Mouse (Mus musculus) hindbrain, embryonic 10.5 days (tissue): ENCODE measurements around the gene Vmn2r3. TPM values are rescaled to one million over a fixed set of nuclear protein-coding genes. Genes with fewer than 3 reads are reported as not detected.
"Not testable (repeated sequence)": the region's sequence is repeated elsewhere in the genome, so short reads cannot be mapped to it uniquely, and the experiment has no call there.

Experiments used
- DNase-seq: peaks from one replicate; pipeline ENCODE4 v3.0.0-alpha.2; 2017; ENCODE audit warnings: low spot score
- H3K27ac ChIP-seq: fragments of 300-500 bp; sonication (generic); 2 replicates; pipeline ENCODE4 v1.5.1; 2016; ENCODE audit warnings: mild to moderate bottlenecking, moderate library complexity
- H3K27me3 ChIP-seq: fragments of 300-500 bp; sonication (generic); 2 replicates; pipeline ENCODE4 v1.6.1; 2016; ENCODE audit warnings: mild to moderate bottlenecking; ENCODE audit not compliant: poor library complexity, insufficient read depth, severe bottlenecking
- H3K36me3 ChIP-seq: fragments of 300-500 bp; sonication (generic); 2 replicates; pipeline ENCODE4 v1.6.1; 2016; ENCODE audit warnings: mild to moderate bottlenecking, moderate library complexity
- H3K4me1 ChIP-seq: fragments of 300-500 bp; sonication (generic); replicated peaks from 2 replicates; pipeline ENCODE4 v1.6.1; 2016; ENCODE audit warnings: mild to moderate bottlenecking
- H3K4me3 ChIP-seq: fragments of 300-500 bp; sonication (generic); 2 replicates; pipeline ENCODE4 v1.5.1; 2016; ENCODE audit warnings: mild to moderate bottlenecking, moderate library complexity
- H3K9me3 ChIP-seq: fragments of 300-500 bp; sonication (generic); 2 replicates; pipeline ENCODE4 v1.6.1; 2016; ENCODE audit warnings: mild to moderate bottlenecking, moderate library complexity
- WGBS: fragments of 180-500 bp; shearing (Covaris S2); methylation state at CpG from one replicate; pipeline ENCODE4 v1.1.7; 2016; 5-methylcytosine and 5-hydroxymethylcytosine counted together
- polyA plus RNA-seq: library from polyadenylated mRNA; unstranded; fragments of >200 nt; fragmentation: Nextera tagmentation; extraction: Ambion mirVana; gene quantifications from 2 replicates; pipeline ENCODE4 v1.2.1, GENCODE M21; 2016

Vmn2r3 gene
- polyA plus RNA-seq = not detected in 2 replicates

- Histone ChIP-seq H3K4me3 (no peak within 1 kb of the TSS), H3K36me3 (no peaks in the 10 kb centered on the region), H3K4me1 (no peaks in the 10 kb centered on the region), H3K27ac (no peak within 1 kb of the TSS), H3K9me3 (no peaks in the 10 kb centered on the region), H3K27me3 (no peaks in the 10 kb centered on the region)
- DNase-seq = no peak
- WGBS = 83% methylated on average over 1 of the region's 1 CpGs
Measured at GRCm38 (mm10) chr3:64289609-64290008, at the start of gene Vmn2r3. Gene Vmn2r3, minus strand, starts transcription at chr3:64289709.

GRCm38 (mm10) chr3:64332548-64332947 is 43.0 kb upstream of the Vmn2r3 start:
- 33% methylated on average over 1 of the region's 1 CpGs for WGBS
- H3K9me3 ChIP-seq = no peaks in the 10 kb centered on the region
- no peak overlapping the region for H3K4me3 ChIP-seq
- H3K27me3 ChIP-seq = no peaks in the 10 kb centered on the region
- H3K36me3 ChIP-seq = no peaks in the 10 kb centered on the region
- DNase-seq = no peak
- H3K4me1 ChIP-seq = no peaks in the 10 kb centered on the region
- H3K27ac ChIP-seq = no peak overlapping the region

- no peak for DNase-seq
- no peak overlapping the region for H3K27ac ChIP-seq
- 78% methylated on average over 2 of the region's 2 CpGs for WGBS
- H3K4me3 ChIP-seq = no peak overlapping the region
- H3K4me1 ChIP-seq = no peaks in the 10 kb centered on the region
- H3K27me3 ChIP-seq = no peaks in the 10 kb centered on the region
- no peaks in the 10 kb centered on the region for H3K36me3 ChIP-seq
- no peaks in the 10 kb centered on the region for H3K9me3 ChIP-seq
Measured at GRCm38 (mm10) chr3:64321824-64322223, 32.3 kb upstream of the Vmn2r3 start.

- no peaks in the 10 kb centered on the region for H3K36me3 ChIP-seq
- no peak overlapping the region for H3K4me3 ChIP-seq
- H3K27me3 ChIP-seq = no peaks in the 10 kb centered on the region
- no peaks in the 10 kb centered on the region for H3K9me3 ChIP-seq
- no peaks in the 10 kb centered on the region for H3K4me1 ChIP-seq
- DNase-seq = no peak
- H3K27ac ChIP-seq = no peak overlapping the region
Measured at GRCm38 (mm10) chr3:64306799-64307198, 17.3 kb upstream of the Vmn2r3 start.

GRCm38 (mm10) chr3:64265762-64266112 is 23.8 kb downstream of the Vmn2r3 start:
- Histone ChIP-seq H3K9me3 (no peaks in the 10 kb centered on the region), H3K27ac (no peak overlapping the region), H3K27me3 (no peaks in the 10 kb centered on the region), H3K36me3 (no peaks in the 10 kb centered on the region), H3K4me1 (no peaks in the 10 kb centered on the region), H3K4me3 (no peak overlapping the region)
- whole genome bisulfite sequencing = 14% methylated on average over 1 of the region's 1 CpGs
- DNase-seq = no peak

- H3K36me3 ChIP-seq, H3K4me1 ChIP-seq, H3K4me3 ChIP-seq, H3K27ac ChIP-seq, H3K27me3 ChIP-seq, H3K9me3 ChIP-seq, DNase-seq: not testable (repeated sequence)
- WGBS = 27% methylated on average over 7 of the region's 7 CpGs
Measured at GRCm38 (mm10) chr3:64265056-64265761, 24.3 kb downstream of the Vmn2r3 start.

- DNase-seq = no peak
- H3K4me1 ChIP-seq = no peaks in the 10 kb centered on the region
- 90% methylated on average over 3 of the region's 3 CpGs for WGBS
- H3K9me3 ChIP-seq = no peaks in the 10 kb centered on the region
- H3K36me3 ChIP-seq = no peaks in the 10 kb centered on the region
- H3K4me3 ChIP-seq = no peak overlapping the region
- H3K27me3 ChIP-seq = no peaks in the 10 kb centered on the region
- no peak overlapping the region for H3K27ac ChIP-seq
Measured at GRCm38 (mm10) chr3:64259582-64259981, 29.9 kb downstream of the Vmn2r3 start.

- no peaks in the 10 kb centered on the region for H3K27me3 ChIP-seq
- H3K4me3 ChIP-seq = no peak overlapping the region
- DNase-seq = no peak
- no peaks in the 10 kb centered on the region for H3K4me1 ChIP-seq
- 90% methylated on average over 5 of the region's 5 CpGs for WGBS
- H3K27ac ChIP-seq = no peak overlapping the region
- no peaks in the 10 kb centered on the region for H3K9me3 ChIP-seq
- no peaks in the 10 kb centered on the region for H3K36me3 ChIP-seq
Measured at GRCm38 (mm10) chr3:64251646-64252045, 37.9 kb downstream of the Vmn2r3 start.

GRCm38 (mm10) chr3:64250461-64250860 is 39.0 kb downstream of the Vmn2r3 start:
- not testable (repeated sequence) for H3K4me1 ChIP-seq, H3K9me3 ChIP-seq, H3K36me3 ChIP-seq, DNase-seq, H3K27ac ChIP-seq, H3K27me3 ChIP-seq, H3K4me3 ChIP-seq
- WGBS = 87% methylated on average over 6 of the region's 6 CpGs

GRCm38 (mm10) chr3:64235459-64235858 is 54.0 kb downstream of the Vmn2r3 start:
- H3K9me3 ChIP-seq, H3K27ac ChIP-seq, H3K4me1 ChIP-seq, H3K27me3 ChIP-seq, H3K36me3 ChIP-seq, H3K4me3 ChIP-seq, DNase-seq: not testable (repeated sequence)
- WGBS = 92% methylated on average over 6 of the region's 6 CpGs

GRCm38 (mm10) chr3:64233655-64234054 is 55.9 kb downstream of the Vmn2r3 start:
- H3K4me1 ChIP-seq, H3K27me3 ChIP-seq, DNase-seq, H3K36me3 ChIP-seq, H3K27ac ChIP-seq, H3K9me3 ChIP-seq, H3K4me3 ChIP-seq: not testable (repeated sequence)
- WGBS = 89% methylated on average over 10 of the region's 12 CpGs

GRCm38 (mm10) chr3:64227243-64227642 is 62.3 kb downstream of the Vmn2r3 start:
- DNase-seq = no peak
- Histone ChIP-seq H3K27ac (no peak overlapping the region), H3K9me3 (no peaks in the 10 kb centered on the region), H3K27me3 (no peaks in the 10 kb centered on the region), H3K4me3 (no peak overlapping the region), H3K4me1 (no peaks in the 10 kb centered on the region), H3K36me3 (no peaks in the 10 kb centered on the region)
- 54% methylated on average over 2 of the region's 2 CpGs for WGBS
